Mouse (Mus musculus): ENCODE data around the gene Hnrnpa3.

DNA sequence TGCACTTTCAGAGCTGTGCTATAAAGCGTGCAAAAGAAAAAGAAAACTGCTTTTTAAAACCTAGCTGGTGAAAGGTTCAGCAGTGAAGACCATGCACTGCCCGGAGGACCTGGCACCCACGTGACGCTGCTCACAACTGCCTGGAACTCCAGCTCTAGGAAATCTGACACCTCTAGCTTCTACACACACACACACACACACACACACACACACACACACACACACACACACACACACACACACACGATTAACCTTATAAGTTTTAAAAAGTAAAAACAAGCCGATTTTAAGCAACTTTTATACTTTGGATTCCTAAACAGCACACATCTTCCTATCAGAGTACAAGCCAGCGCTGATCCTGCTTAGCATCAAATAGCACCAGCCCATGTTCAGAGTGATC, 22.4 kb downstream of the Hnrnpa3 start:
- TF ChIP-seq CTCF (IDR thresholded peaks at IDR 0.05; ENCODE audit: low read depth) (no peak), EP300 (IDR thresholded peaks at IDR 0.05; ENCODE audit: low read depth) (no peak)

Measured in liver, postnatal 0 days (tissue).